Mouse (Mus musculus) duodenum, adult 2 months (tissue): ENCODE data around the gene Eif4b. TPM values are rescaled to one million over a fixed set of nuclear protein-coding genes. Genes with fewer than 3 reads are reported as not detected.

ENCODE experiments used
- polyA plus RNA-seq: library from polyadenylated mRNA; depleted of rRNA; stranded (reverse); fragments of >200 nt; gene quantifications from 2 replicates; pipeline ENCODE4 v1.2.3, GENCODE M21; 2012; ENCODE audit warnings: low replicate concordance; rRNA removed

The Eif4b gene
- 25.6 and 27.2 TPM in 2 replicates for polyA plus RNA-seq

DNA sequence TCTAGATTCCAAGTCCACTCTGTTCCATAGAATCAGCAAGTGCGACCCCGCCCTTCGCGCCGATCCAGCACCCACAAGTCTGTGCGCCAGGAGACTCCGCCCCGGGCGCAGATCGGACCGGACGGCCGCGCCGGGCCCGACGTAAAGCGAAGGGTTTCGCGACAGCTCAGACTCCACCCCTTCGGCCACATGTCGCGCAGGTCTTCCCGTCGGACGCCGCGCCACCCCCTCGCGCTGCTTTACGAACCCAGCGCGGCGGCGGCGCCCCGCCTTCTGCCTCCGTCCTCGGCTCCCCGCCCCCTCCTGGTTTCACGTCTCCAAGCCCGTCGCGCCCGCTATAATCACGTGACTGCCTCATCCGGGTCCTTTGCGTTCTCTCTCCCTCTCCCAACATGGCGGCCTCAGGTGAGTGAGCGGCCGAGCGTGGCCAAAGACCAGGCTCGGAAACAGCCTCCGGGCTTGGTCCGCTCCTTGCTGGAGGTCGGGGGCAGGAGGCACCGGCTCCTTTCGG is at the start of gene Eif4b:
Eif4b (plus strand) TSS at position 215 of the 511 bp plus-strand sequence.

DNA sequence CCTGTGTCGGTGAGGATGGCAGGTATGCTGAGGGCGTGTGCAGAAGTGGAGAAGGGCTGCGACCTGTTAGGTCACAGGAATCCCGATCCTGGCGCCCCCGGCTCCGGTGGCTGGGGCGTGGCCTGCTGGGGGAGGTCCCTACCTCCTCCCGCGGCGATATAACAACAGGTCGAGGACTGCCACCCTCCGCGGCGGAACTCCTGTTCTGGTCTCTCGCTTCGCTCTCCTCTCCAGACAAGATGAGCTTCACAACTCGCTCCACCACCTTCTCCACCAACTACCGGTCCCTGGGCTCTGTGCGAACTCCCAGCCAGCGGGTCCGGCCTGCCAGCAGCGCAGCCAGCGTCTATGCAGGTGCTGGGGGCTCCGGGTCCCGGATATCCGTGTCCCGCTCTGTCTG is 45.5 kb upstream of the Eif4b start, which contains the start of gene Krt18:
Krt18 (plus strand) TSS at position 141 of the 400 bp plus-strand sequence.

DNA sequence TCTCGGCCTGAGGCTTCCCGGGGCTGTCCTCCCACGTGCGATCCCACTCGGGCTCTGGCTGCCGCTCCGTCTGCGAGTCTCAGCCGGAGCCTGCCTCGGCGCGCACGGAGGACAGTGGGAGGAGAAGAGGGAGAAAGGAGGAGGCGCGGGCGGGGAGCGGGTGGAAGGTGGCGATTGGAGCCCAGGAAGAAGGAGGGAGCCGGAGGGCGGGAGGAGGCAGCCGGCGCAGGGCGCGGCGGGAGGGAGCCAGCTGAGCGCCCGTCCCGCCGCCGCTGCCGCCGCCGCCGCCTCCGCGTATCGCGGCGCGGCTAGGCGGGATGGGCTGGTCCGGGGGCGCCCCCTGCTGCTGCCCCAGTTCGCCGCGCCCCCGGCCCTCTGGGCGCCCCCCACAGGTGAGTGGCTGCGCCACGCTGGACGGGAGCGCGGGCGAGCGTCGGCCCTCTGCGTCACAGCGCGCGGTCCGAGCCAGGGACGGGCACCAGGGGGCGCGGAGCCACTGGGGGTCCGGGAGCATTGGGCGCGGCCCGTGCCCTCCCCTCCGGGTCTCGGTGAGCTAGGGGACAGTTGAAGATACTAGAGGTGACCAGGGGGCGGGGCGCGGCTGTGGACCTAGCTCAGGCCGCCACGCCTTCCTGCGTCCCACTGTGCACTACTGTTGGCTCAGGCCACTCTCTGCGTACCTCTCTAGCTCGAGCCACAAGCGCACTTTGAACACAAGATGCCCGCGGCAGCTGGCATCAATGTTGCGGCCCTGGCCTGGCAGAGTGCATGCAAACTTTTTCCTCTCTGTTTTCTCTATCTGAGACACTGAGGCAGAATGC is 26.8 kb downstream of the Eif4b start, which contains the start of gene Tns2:
Tns2 (plus strand) TSS at position 253 of the 821 bp plus-strand sequence.

DNA sequence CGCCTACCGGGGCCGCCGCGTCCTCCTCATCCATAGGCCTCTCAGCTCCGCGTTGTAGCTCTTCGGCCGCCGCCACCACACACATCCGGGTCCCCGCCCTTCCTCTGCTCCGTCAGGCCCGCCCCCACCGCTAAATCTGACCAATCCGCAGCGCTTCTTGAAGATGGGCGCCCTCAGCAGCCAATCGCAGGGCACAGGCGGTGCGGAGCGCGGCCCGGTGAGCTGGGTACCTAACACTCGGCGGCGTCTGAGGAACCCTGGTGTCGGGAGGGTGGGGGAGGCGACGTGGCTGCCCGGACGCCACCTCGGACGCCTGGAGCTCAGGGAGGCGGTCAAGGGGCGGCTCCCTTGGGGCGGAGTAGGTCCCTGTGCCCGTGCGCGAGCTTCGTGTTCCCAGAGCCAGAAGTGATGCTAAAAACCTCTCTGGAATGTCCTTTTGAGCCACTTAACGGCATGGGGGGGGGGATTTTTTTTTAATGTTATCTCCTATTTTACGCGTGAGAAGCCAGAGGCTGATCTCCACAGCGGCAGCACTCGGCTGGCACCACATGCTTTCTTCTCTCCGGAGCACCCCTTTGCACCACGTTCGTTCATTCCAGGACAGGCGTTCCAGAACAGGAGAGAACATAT is 62.7 kb downstream of the Eif4b start, which contains the start of gene Spryd3:
Spryd3 (minus strand) TSS at position 106 of the 630 bp plus-strand sequence.

DNA sequence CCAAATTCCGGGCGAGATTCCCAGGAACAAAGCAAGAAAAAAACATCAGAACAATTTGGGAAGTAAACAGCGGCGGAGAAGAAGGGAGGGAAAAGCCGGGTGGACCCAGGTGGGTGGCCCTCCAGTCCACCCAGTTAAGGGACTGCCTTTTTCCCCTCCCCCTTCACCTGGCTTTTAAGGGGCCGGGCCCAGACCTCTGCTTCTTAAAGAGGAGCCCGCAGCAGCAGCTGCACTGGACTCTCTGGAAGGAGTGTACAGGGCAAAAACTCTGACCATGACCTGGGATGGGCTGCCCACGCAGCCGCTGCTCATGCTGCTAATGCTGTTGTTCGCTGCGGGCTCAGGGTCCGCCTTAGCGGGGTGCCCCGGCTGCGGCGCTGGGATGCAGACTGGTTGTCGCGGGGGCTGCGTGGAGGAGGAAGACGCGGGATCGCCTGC is 70.7 kb downstream of the Eif4b start, which contains the start of gene Igfbp6:
Igfbp6 (plus strand) TSS at position 89 of the 438 bp plus-strand sequence.

Other genes with a start within 250 kb of the Eif4b start
- 0.05 and 0.08 TPM in 2 replicates for gene Krt1, start 223.0 kb upstream of the Eif4b start, polyA plus RNA-seq
- not detected in 2 replicates for gene Krt77, start 204.1 kb upstream of the Eif4b start, polyA plus RNA-seq
- gene Krt76, start 180.9 kb upstream of the Eif4b start, polyA plus RNA-seq, result not detected in 2 replicates
- gene Krt4, start 149.0 kb upstream of the Eif4b start, polyA plus RNA-seq, result 0.13 and 0.23 TPM in 2 replicates
- 0.28 and 0.77 TPM in 2 replicates for gene Krt79, start 133.4 kb upstream of the Eif4b start, polyA plus RNA-seq
- gene Krt78, start 119.5 kb upstream of the Eif4b start, polyA plus RNA-seq, result 0.33 TPM in 1 of 2 replicates, not detected in the other
- 1,185 and 2,156 TPM in 2 replicates for gene Krt8, start 69.3 kb upstream of the Eif4b start, polyA plus RNA-seq
- gene Krt18, start 45.6 kb upstream of the Eif4b start, polyA plus RNA-seq, result 98.5 and 151 TPM in 2 replicates
- gene Tns2, start 26.6 kb downstream of the Eif4b start, polyA plus RNA-seq, result 35.9 and 54.0 TPM in 2 replicates
- 36.1 and 58.3 TPM in 2 replicates for gene Spryd3, start 62.5 kb downstream of the Eif4b start, polyA plus RNA-seq
- 11.4 and 27.2 TPM in 2 replicates for gene Igfbp6, start 70.6 kb downstream of the Eif4b start, polyA plus RNA-seq
- 114 and 404 TPM in 2 replicates for gene Soat2, start 76.8 kb downstream of the Eif4b start, polyA plus RNA-seq
- 8.6 and 9.6 TPM in 2 replicates for gene Zfp740, start 129.5 kb downstream of the Eif4b start, polyA plus RNA-seq
- 19.8 and 23.1 TPM in 2 replicates for gene Csad, start 131.0 kb downstream of the Eif4b start, polyA plus RNA-seq
- 8.1 and 17.3 TPM in 2 replicates for gene Itgb7, start 158.2 kb downstream of the Eif4b start, polyA plus RNA-seq
- 7.6 and 8.4 TPM in 2 replicates for gene Rarg, start 183.7 kb downstream of the Eif4b start, polyA plus RNA-seq
- gene Gm9918, start 196.8 kb downstream of the Eif4b start, polyA plus RNA-seq, result not detected in 2 replicates
- gene Mfsd5, start 205.7 kb downstream of the Eif4b start, polyA plus RNA-seq, result 49.0 and 75.9 TPM in 2 replicates
- gene Espl1, start 222.5 kb downstream of the Eif4b start, polyA plus RNA-seq, result 4.2 and 6.3 TPM in 2 replicates